Mouse (Mus musculus): ENCODE measurements around the gene Gm5662. TPM values are rescaled to one million over a fixed set of nuclear protein-coding genes. Genes with fewer than 3 reads are reported as not detected.
"Not testable (repeated sequence)": the region's sequence is repeated elsewhere in the genome, so short reads cannot be mapped to it uniquely, and the experiment has no call there.

The Gm5662 gene
- total RNA-seq (2021): not detected
- long read RNA-seq, experiment 1: 0 reads
- long read RNA-seq, experiment 2: 0 reads

GRCm38 (mm10) chr12:88274400-88274799, at the start of gene Gm5662:
Gene Gm5662, minus strand, starts transcription at chr12:88274500.
- not testable (repeated sequence) for DNase-seq (ENCODE audit: low spot score)

GRCm38 (mm10) chr12:88323926-88324325, 49.6 kb upstream of the Gm5662 start, which contains the start of gene Gm5039:
Gene Gm5039, minus strand, starts transcription at chr12:88324026.
- not testable (repeated sequence) for DNase-seq (ENCODE audit: low spot score)

- DNase-seq (ENCODE audit: low spot score): no peak
These were observed 40.3 kb upstream of the Gm5662 start for GRCm38 (mm10) chr12:88314556-88314955.

GRCm38 (mm10) chr12:88297171-88297570, 22.9 kb upstream of the Gm5662 start:
- not testable (repeated sequence) for DNase-seq (ENCODE audit: low spot score)

- DNase-seq (ENCODE audit: low spot score): not testable (repeated sequence)
These were observed 18.8 kb upstream of the Gm5662 start for GRCm38 (mm10) chr12:88293082-88293481.

GRCm38 (mm10) chr12:88285224-88285623, 10.9 kb upstream of the Gm5662 start:
- DNase-seq (ENCODE audit: low spot score): not testable (repeated sequence)

GRCm38 (mm10) chr12:88257241-88257640, 17.1 kb downstream of the Gm5662 start:
- no peak for DNase-seq (ENCODE audit: low spot score)

GRCm38 (mm10) chr12:88255917-88256316, 18.4 kb downstream of the Gm5662 start:
- DNase-seq (ENCODE audit: low spot score): not testable (repeated sequence)

- not testable (repeated sequence) for DNase-seq (ENCODE audit: low spot score)
These were observed 24.3 kb downstream of the Gm5662 start, which contains the start of gene Gm8332 for GRCm38 (mm10) chr12:88250000-88250399. Gene Gm8332, minus strand, starts transcription at chr12:88250100.

GRCm38 (mm10) chr12:88245786-88246185, 28.5 kb downstream of the Gm5662 start:
- DNase-seq (ENCODE audit: low spot score): not testable (repeated sequence)

- not testable (repeated sequence) for DNase-seq (ENCODE audit: low spot score)
These were observed 31.4 kb downstream of the Gm5662 start for GRCm38 (mm10) chr12:88242940-88243339.

Other genes starting within 250 kb of the Gm5662 start
- gene Gm2056, start 247.5 kb downstream of the Gm5662 start, total RNA-seq (2021): not detected
- gene Gm16368, start 190.8 kb downstream of the Gm5662 start, total RNA-seq (2021): not detected
- gene Gm10436, start 92.4 kb downstream of the Gm5662 start, total RNA-seq (2021): not detected
- not detected for gene Gm8332, start 24.4 kb downstream of the Gm5662 start, total RNA-seq (2021)
- not detected for gene Gm5039, start 49.5 kb upstream of the Gm5662 start, total RNA-seq (2021)
- gene Adck1, start 86.1 kb upstream of the Gm5662 start, total RNA-seq (2021): 10 to 100 TPM; 14.7 to 16.1 TPM

Measured in gastrocnemius, adult 18-20 months (tissue).